Mouse (Mus musculus) neural tube, embryonic 13.5 days (tissue): Measurements from ENCODE around the gene Fastk. TPM values are rescaled to one million over a fixed set of nuclear protein-coding genes. Genes with fewer than 3 reads are reported as not detected.
A peak's percentile ranks its signal among the peaks of the same experiment; 100 is the strongest.

Source experiments
- ATAC-seq: fragments of 200-750 bp; cut with Nextera tagmentation; 2 replicates; pipeline ENCODE4 v1.8.0; 2017; ENCODE audit warnings: low read depth, mild to moderate bottlenecking, moderate TSS enrichment, moderate library complexity
- H3K27ac ChIP-seq: fragments of 300-500 bp; sonication (generic); replicated peaks from 2 replicates; pipeline ENCODE4 v1.5.1; 2015; ENCODE audit warnings: moderate library complexity, mild to moderate bottlenecking, inconsistent platforms
- H3K27me3 ChIP-seq: fragments of 300-500 bp; sonication (generic); 2 replicates; pipeline ENCODE4 v1.6.1; 2015; ENCODE audit warnings: mild to moderate bottlenecking, inconsistent platforms
- H3K36me3 ChIP-seq: fragments of 300-500 bp; sonication (generic); 2 replicates; pipeline ENCODE4 v1.6.1; 2015; ENCODE audit warnings: mild to moderate bottlenecking, inconsistent platforms
- H3K4me1 ChIP-seq: fragments of 300-500 bp; sonication (generic); replicated peaks from 2 replicates; pipeline ENCODE4 v1.6.1; 2015; ENCODE audit warnings: inconsistent platforms
- H3K4me2 ChIP-seq: fragments of 300-500 bp; sonication (generic); 2 replicates; pipeline ENCODE4 v1.6.1; 2015; ENCODE audit warnings: inconsistent platforms, mild to moderate bottlenecking, moderate library complexity
- H3K4me3 ChIP-seq: fragments of 300-500 bp; sonication (generic); 2 replicates; pipeline ENCODE4 v1.5.1; 2015; ENCODE audit warnings: mild to moderate bottlenecking, inconsistent platforms
- H3K9ac ChIP-seq: fragments of 300-500 bp; sonication (generic); 2 replicates; pipeline ENCODE4 v1.6.1; 2015; ENCODE audit warnings: moderate library complexity, mild to moderate bottlenecking, inconsistent platforms
- H3K9me3 ChIP-seq: fragments of 300-500 bp; sonication (generic); 2 replicates; pipeline ENCODE4 v1.6.1; 2016; ENCODE audit warnings: inconsistent platforms
- WGBS: fragments of 180-500 bp; shearing (Covaris S2); methylation state at CpG from one replicate; pipeline ENCODE4 v1.1.7; 2015; 5-methylcytosine and 5-hydroxymethylcytosine counted together
- polyA plus RNA-seq: library from polyadenylated mRNA; unstranded; fragments of >200 nt; fragmentation: Nextera tagmentation; extraction: Ambion mirVana; gene quantifications from 2 replicates; pipeline ENCODE4 v1.2.1, GENCODE M21; 2015

Gene Fastk
- polyA plus RNA-seq, 1 experiment from 2014 or later = 102 TPM

- H3K4me2 ChIP-seq = peak overlapping the region; percentile 70
- H3K4me1 ChIP-seq = peaks cover 45% of the 10 kb centered on the region
- H3K9ac ChIP-seq = peak overlapping the region; percentile 69
- ATAC-seq = 0 out of 2 replicates have a peak, but pooled peaks have one; percentile 5
- H3K36me3 ChIP-seq = peaks cover 33% of the 10 kb centered on the region
- 0 out of 2 replicates have a peak overlapping the region, but pooled peaks have one; percentile 13 for H3K27ac ChIP-seq
- H3K9me3 ChIP-seq = no peaks in the 10 kb centered on the region
- peak overlapping the region; percentile 41 for H3K4me3 ChIP-seq
- peaks cover 36% of the 10 kb centered on the region for H3K27me3 ChIP-seq
- WGBS = 4% methylated on average over 66 of the region's 67 CpGs
Measured at GRCm38 (mm10) chr5:24474723-24475261, 29.7 kb upstream of the Fastk start.

GRCm38 (mm10) chr5:24474025-24474722 lies 29.1 kb upstream of the Fastk start:
- Histone ChIP-seq H3K9me3 (no peaks in the 10 kb centered on the region), H3K27ac (0 out of 2 replicates have a peak overlapping the region, but pooled peaks have one; percentile 13), H3K4me1 (peaks cover 50% of the 10 kb centered on the region), H3K4me3 (peak overlapping the region; percentile 41), H3K4me2 (peak overlapping the region; percentile 70), H3K9ac (peak overlapping the region; percentile 69), H3K36me3 (peaks cover 27% of the 10 kb centered on the region), H3K27me3 (peaks cover 36% of the 10 kb centered on the region)
- ATAC-seq = 0 out of 2 replicates have a peak, but pooled peaks have one; percentile 15
- 3% methylated on average over 70 of the region's 77 CpGs for WGBS

- Histone ChIP-seq H3K27me3 (peaks cover 36% of the 10 kb centered on the region), H3K4me1 (peaks cover 53% of the 10 kb centered on the region), H3K4me2 (no peak overlapping the region), H3K27ac (no peak overlapping the region), H3K36me3 (peaks cover 17% of the 10 kb centered on the region), H3K9me3 (no peaks in the 10 kb centered on the region), H3K9ac (0 out of 2 replicates have a peak overlapping the region, but pooled peaks have one; percentile 17), H3K4me3 (no peak overlapping the region)
- ATAC-seq = no peak
- WGBS = 32% methylated on average over 7 of the region's 7 CpGs
Measured at GRCm38 (mm10) chr5:24472884-24473619, 28.0 kb upstream of the Fastk start.

DNA sequence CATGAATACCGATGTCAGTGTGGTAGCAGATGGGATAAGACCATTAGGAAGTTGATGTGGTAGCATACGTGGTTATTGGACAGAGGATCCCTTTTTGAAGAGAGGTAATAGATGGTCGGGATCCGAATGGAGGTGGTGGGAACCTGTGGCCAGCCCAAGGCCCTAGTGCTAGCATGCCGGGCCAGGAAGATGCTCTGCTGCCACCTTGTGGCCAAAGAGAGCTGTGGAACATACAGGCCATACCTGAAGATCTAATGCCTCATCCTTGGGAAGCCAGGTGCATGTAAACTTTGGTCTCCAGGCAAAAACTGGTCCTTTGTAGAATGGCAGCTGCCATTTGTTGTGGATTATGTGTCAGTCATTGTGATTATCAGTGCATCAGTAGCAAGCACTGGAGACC lies 25.5 kb upstream of the Fastk start:
- H3K36me3 ChIP-seq = no peaks in the 10 kb centered on the region
- H3K27ac ChIP-seq = no peak overlapping the region
- H3K4me1 ChIP-seq = peaks cover 62% of the 10 kb centered on the region
- no peak overlapping the region for H3K4me3 ChIP-seq
- WGBS = 12% methylated on average over 5 of the region's 5 CpGs
- peaks cover 36% of the 10 kb centered on the region for H3K27me3 ChIP-seq
- no peak overlapping the region for H3K9ac ChIP-seq
- no peak overlapping the region for H3K4me2 ChIP-seq
- H3K9me3 ChIP-seq = no peaks in the 10 kb centered on the region
- peak; percentile 68 for ATAC-seq

DNA sequence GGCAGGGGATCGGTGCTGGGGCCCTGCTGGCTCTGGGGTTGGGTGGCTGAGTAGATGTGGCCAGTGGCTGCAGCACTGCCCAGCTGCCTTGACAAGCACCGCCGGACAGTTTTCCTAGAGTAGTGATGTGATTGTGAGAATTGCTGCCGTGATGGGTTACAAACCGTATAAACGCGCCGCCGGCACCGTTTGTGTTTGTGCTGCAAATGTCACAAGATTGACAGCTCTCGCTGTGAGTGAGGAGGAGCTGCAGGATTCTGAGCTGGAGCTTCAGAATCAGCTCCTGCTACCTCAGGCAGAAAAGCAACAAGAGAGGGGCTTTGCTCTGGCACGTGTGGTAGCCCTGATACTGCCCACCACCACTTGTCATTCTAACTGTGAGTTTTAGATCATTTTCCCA lies 21.7 kb upstream of the Fastk start:
- no peak for ATAC-seq
- WGBS = 63% methylated on average over 12 of the region's 12 CpGs
- H3K9ac ChIP-seq = no peak overlapping the region
- H3K4me1 ChIP-seq = peaks cover 41% of the 10 kb centered on the region
- H3K4me3 ChIP-seq = no peak overlapping the region
- no peaks in the 10 kb centered on the region for H3K9me3 ChIP-seq
- 0 out of 2 replicates have a peak, but pooled peaks cover under 1% of the 10 kb centered on the region for H3K36me3 ChIP-seq
- no peak overlapping the region for H3K27ac ChIP-seq
- no peak overlapping the region for H3K4me2 ChIP-seq
- H3K27me3 ChIP-seq = no peaks in the 10 kb centered on the region; the same call in 1 of the 2 replicates

DNA sequence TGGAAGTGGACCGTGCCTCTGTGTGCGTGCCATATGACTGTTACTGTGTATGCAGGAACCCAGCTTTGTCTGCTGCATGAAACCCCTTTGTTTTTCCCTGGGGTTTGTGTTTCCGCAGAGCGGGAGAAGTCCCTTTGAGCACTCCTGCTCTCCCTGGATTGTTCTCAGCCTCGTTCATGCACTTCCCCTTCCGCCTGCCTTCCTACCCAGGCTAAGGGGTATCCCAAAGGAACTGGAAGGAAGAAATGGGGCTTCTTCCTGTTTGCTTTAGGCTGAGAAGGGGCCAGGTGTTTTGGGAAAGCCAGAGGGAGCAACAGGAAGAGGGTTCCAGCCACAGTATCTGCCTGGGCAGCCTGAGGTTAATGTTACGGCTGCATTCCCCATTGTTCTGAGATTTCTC lies 10.5 kb upstream of the Fastk start:
- Histone ChIP-seq H3K4me3 (peak overlapping the region; percentile 13), H3K27me3 (no peaks in the 10 kb centered on the region), H3K4me2 (peak overlapping the region; percentile 86), H3K9ac (peak overlapping the region; percentile 99), H3K27ac (peak overlapping the region; percentile 97), H3K4me1 (peaks cover 49% of the 10 kb centered on the region), H3K9me3 (no peaks in the 10 kb centered on the region), H3K36me3 (peaks cover 19% of the 10 kb centered on the region)
- no peak for ATAC-seq
- WGBS = 54% methylated on average over 7 of the region's 7 CpGs

GRCm38 (mm10) chr5:24455076-24455475 lies 10.0 kb upstream of the Fastk start:
- Histone ChIP-seq H3K27me3 (no peaks in the 10 kb centered on the region), H3K27ac (peak overlapping the region; percentile 97), H3K9ac (peak overlapping the region; percentile 99), H3K4me1 (peaks cover 49% of the 10 kb centered on the region), H3K9me3 (no peaks in the 10 kb centered on the region), H3K4me3 (peak overlapping the region; percentile 13), H3K36me3 (peaks cover 16% of the 10 kb centered on the region), H3K4me2 (peak overlapping the region; percentile 86)
- ATAC-seq = no peak
- 52% methylated on average over 3 of the region's 3 CpGs for WGBS

- peak overlapping the region; percentile 97 for H3K27ac ChIP-seq
- no peaks in the 10 kb centered on the region for H3K9me3 ChIP-seq
- peaks cover 14% of the 10 kb centered on the region for H3K36me3 ChIP-seq
- H3K4me3 ChIP-seq = peak overlapping the region; percentile 96
- no peak for ATAC-seq
- peak overlapping the region; percentile 86 for H3K4me2 ChIP-seq
- H3K27me3 ChIP-seq = no peaks in the 10 kb centered on the region
- 0% methylated on average over 2 of the region's 2 CpGs for WGBS
- peaks cover 49% of the 10 kb centered on the region for H3K4me1 ChIP-seq
- H3K9ac ChIP-seq = peak overlapping the region; percentile 99
Measured at GRCm38 (mm10) chr5:24453985-24454303, 8.9 kb upstream of the Fastk start.

- H3K36me3 ChIP-seq = peaks cover 14% of the 10 kb centered on the region
- H3K27ac ChIP-seq = peak overlapping the region; percentile 97
- H3K27me3 ChIP-seq = no peaks in the 10 kb centered on the region
- H3K9ac ChIP-seq = peak overlapping the region; percentile 99
- H3K9me3 ChIP-seq = no peaks in the 10 kb centered on the region
- 6% methylated on average over 5 of the region's 5 CpGs for WGBS
- H3K4me1 ChIP-seq = peaks cover 49% of the 10 kb centered on the region
- peak overlapping the region; percentile 86 for H3K4me2 ChIP-seq
- peak overlapping the region; percentile 96 for H3K4me3 ChIP-seq
- ATAC-seq = no peak
Measured at GRCm38 (mm10) chr5:24453283-24453984, 8.3 kb upstream of the Fastk start.

GRCm38 (mm10) chr5:24452691-24453233 lies 7.7 kb upstream of the Fastk start:
- Histone ChIP-seq H3K27me3 (no peaks in the 10 kb centered on the region), H3K4me1 (peaks cover 54% of the 10 kb centered on the region), H3K4me3 (peak overlapping the region; percentile 96), H3K27ac (peak overlapping the region; percentile 97), H3K9me3 (no peaks in the 10 kb centered on the region), H3K36me3 (peaks cover 8% of the 10 kb centered on the region), H3K9ac (peak overlapping the region; percentile 99), H3K4me2 (peak overlapping the region; percentile 86)
- peak; percentile 8; the same call in 1 of the 2 replicates for ATAC-seq
- under 1% methylated on average over 29 of the region's 29 CpGs for WGBS

GRCm38 (mm10) chr5:24452030-24452690 lies 7.1 kb upstream of the Fastk start, which contains the start of gene Agap3:
Gene Agap3, plus strand, starts transcription at chr5:24452177.
- peak; percentile 57 for ATAC-seq
- Histone ChIP-seq H3K9me3 (no peaks in the 10 kb centered on the region), H3K27me3 (no peaks in the 10 kb centered on the region), H3K4me1 (peaks cover 58% of the 10 kb centered on the region), H3K27ac (peak within 1 kb of the TSS; percentile 97), H3K4me2 (peak within 1 kb of the TSS; percentile 86), H3K36me3 (peaks cover 2% of the 10 kb centered on the region; the same call in 1 of the 2 replicates), H3K9ac (peak within 1 kb of the TSS; percentile 99), H3K4me3 (peak within 1 kb of the TSS; percentile 96)
- under 1% methylated on average over 60 of the region's 85 CpGs for WGBS
